16 mouse cellular contexts compared by ENCODE assay signal in genomic region chr10:117894114-117895035, GRCm38 (mm10).
"Had no signal": no experiment of that assay in that cellular context is flagged by ENCODE, and none has a peak within 500 bp of the region (broad histone marks: within the 10 kb centered on the region; RNA-seq: fewer than 3 reads in every experiment).

No protein-coding gene starts in this region.

- H3K4me1 ChIP-seq: neural tube, embryonic 12.5 days had no signal

- H3K27me3 ChIP-seq: liver, embryonic 15.5 days; neural tube, embryonic 12.5 days had no signal

- H3K36me3 ChIP-seq: limb, embryonic 10.5 days; liver, embryonic 15.5 days; midbrain, embryonic 10.5 days; neural tube, embryonic 12.5 days had no signal

- ATAC-seq: lung, postnatal 0 days had no signal

- DNase-seq: kidney, postnatal 25 days; layer of hippocampus, postnatal 36 days; lung, adult 2 months; lung, postnatal 36 days; midbrain, embryonic 14.5 days; retina, postnatal 1 day; right cerebral cortex, postnatal 4 days; spleen, adult 18-20 months; thymus, adult 18-20 months; thymus, postnatal 14 days had no signal

- H3K27ac ChIP-seq: limb, embryonic 10.5 days; liver, embryonic 15.5 days; midbrain, embryonic 10.5 days; neural tube, embryonic 12.5 days had no signal

- H3K9me3 ChIP-seq: limb, embryonic 10.5 days; liver, embryonic 15.5 days; midbrain, embryonic 10.5 days; neural tube, embryonic 12.5 days had no signal

- H3K4me3 ChIP-seq: limb, embryonic 10.5 days; liver, embryonic 15.5 days; midbrain, embryonic 10.5 days; myocyte; neural tube, embryonic 12.5 days had no signal
